Mouse (Mus musculus): ENCODE measurements around the gene Magi1.

- TF ChIP-seq GATA1 (IDR thresholded peaks at IDR 0.05; ENCODE audit: borderline replicate concordance, low read length) (no peak), FLI1 (IDR thresholded peaks at IDR 0.05; ENCODE audit: low read length) (no peak)
These were observed 388.0 kb downstream of the Magi1 start for GRCm38 (mm10) chr6:93895721-93896120.

Measured in megakaryocyte, embryonic 14.5 days (primary cell).